Mouse (Mus musculus) gonadal fat pad, adult 2 months (tissue): Measurements from ENCODE around the gene Sema3b. TPM values are rescaled to one million over a fixed set of nuclear protein-coding genes. Genes with fewer than 3 reads are reported as not detected.

Source experiments
- DNase-seq: peaks from one replicate; pipeline ENCODE4 v3.0.0-alpha.2; 2012; ENCODE audit warnings: low read depth
- polyA plus RNA-seq: library from polyadenylated mRNA; depleted of rRNA; stranded (reverse); fragments of >200 nt; gene quantifications from 2 replicates; pipeline ENCODE4 v1.2.3, GENCODE M21; 2012

The Sema3b gene
- polyA plus RNA-seq, 1 experiment, result 37.2 TPM

GRCm38 (mm10) chr9:107612945-107613569 lies 4.0 kb upstream of the Sema3b start:
- DNase-seq, result no peak

- DNase-seq, result no peak
Measured at GRCm38 (mm10) chr9:107612191-107612944, 3.3 kb upstream of the Sema3b start.

GRCm38 (mm10) chr9:107611456-107612190 lies 2.6 kb upstream of the Sema3b start:
- no peak for DNase-seq

- DNase-seq, result no peak
Measured at GRCm38 (mm10) chr9:107609433-107609830, 403 bp upstream of the Sema3b start.

- DNase-seq, result no peak
Measured at GRCm38 (mm10) chr9:107607653-107608245, 1.3 kb downstream of the Sema3b start.

- no peak for DNase-seq
Measured at GRCm38 (mm10) chr9:107607036-107607435, 2.0 kb downstream of the Sema3b start.

GRCm38 (mm10) chr9:107606591-107606990 lies 2.4 kb downstream of the Sema3b start:
- DNase-seq, result no peak

- DNase-seq, result no peak
Measured at GRCm38 (mm10) chr9:107605041-107605661, 3.9 kb downstream of the Sema3b start.

- no peak for DNase-seq
Measured at GRCm38 (mm10) chr9:107603251-107603650, 5.8 kb downstream of the Sema3b start.

- DNase-seq, result no peak
Measured at GRCm38 (mm10) chr9:107602068-107602648, 6.9 kb downstream of the Sema3b start.

- DNase-seq, result no peak
Measured at GRCm38 (mm10) chr9:107601275-107601674, 7.8 kb downstream of the Sema3b start.

GRCm38 (mm10) chr9:107600745-107601144 lies 8.3 kb downstream of the Sema3b start:
- DNase-seq, result no peak

- DNase-seq, result no peak
Measured at GRCm38 (mm10) chr9:107599842-107600241, 9.2 kb downstream of the Sema3b start.

- no peak for DNase-seq
Measured at GRCm38 (mm10) chr9:107599433-107599832, 9.6 kb downstream of the Sema3b start.

GRCm38 (mm10) chr9:107598385-107598784 lies 10.6 kb downstream of the Sema3b start:
- no peak for DNase-seq

GRCm38 (mm10) chr9:107596619-107597569 lies 12.1 kb downstream of the Sema3b start:
- no peak for DNase-seq

- DNase-seq, result no peak
Measured at GRCm38 (mm10) chr9:107594281-107595062, 14.6 kb downstream of the Sema3b start.

GRCm38 (mm10) chr9:107593101-107593976 lies 15.7 kb downstream of the Sema3b start:
- DNase-seq, result no peak

- DNase-seq, result no peak
Measured at GRCm38 (mm10) chr9:107590773-107591060, 18.3 kb downstream of the Sema3b start.
